Mouse (Mus musculus) bone marrow macrophage, adult 2 months (primary cell): Measurements from ENCODE around the gene Pdss2.

ENCODE experiments used
- CTCF ChIP-seq: IDR thresholded peaks from 2 replicates; pipeline ENCODE4 v1.5.1; 2012; ENCODE audit warnings: low read depth, mild to moderate bottlenecking, low read length, moderate library complexity
- POLR2A ChIP-seq: IDR thresholded peaks from 2 replicates; pipeline ENCODE4 v1.6.1; 2012; ENCODE audit warnings: mild to moderate bottlenecking, low read depth, low read length, borderline replicate concordance

DNA sequence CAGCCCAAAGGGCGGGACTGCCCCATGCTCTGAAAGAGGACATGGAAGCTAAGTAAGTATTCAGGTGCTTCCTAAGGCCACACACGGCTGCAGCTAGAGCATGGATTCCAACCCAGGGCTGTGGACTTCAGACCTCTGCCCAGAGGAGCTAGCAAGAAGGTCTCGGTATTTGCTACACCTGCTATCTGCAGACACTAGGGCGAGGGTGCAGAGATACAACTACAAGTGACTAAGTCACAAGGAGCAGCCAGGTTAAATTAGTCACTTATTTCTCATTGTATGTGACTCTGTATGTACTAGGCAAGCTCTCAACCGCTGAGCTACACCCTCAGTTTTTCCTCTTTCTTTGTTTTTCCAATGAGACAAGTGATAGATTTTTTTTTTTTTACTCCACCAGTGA, 241.5 kb downstream of the Pdss2 start:
- TF ChIP-seq CTCF: no peak
- no peak for TF ChIP-seq POLR2A
